Mouse (Mus musculus) ovary, adult 18-20 months (tissue): Measurements from ENCODE around the gene Phf5a.

Experiments
- DNase-seq: peaks from one replicate; pipeline ENCODE4 v3.0.0; 2022; ENCODE audit warnings: low spot score, mixed read lengths

The Phf5a gene

DNA sequence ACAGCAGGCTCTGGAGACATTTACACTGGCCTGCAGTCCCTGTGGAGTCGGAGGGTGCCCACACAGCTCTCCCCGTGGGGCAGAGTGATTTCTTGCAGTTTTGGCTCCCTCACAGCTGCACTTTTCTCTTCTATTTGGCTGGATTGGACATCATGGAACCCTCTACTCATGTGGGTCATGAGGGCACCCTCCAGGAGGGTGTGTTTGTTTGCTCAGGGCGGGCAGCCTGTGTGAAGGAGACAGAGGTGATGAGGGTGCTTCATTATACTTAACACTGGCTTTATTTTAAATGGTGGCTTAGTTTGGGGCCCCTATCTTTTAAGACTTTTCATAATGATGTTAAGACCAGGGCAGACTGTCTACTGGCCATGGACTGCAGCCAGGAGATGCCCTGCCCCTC, 46.9 kb downstream of the Phf5a start:
- DNase-seq: no peak

- no peak for DNase-seq
Observed at GRCm38 (mm10) chr15:81822631-81823030, 49.1 kb downstream of the Phf5a start.

DNA sequence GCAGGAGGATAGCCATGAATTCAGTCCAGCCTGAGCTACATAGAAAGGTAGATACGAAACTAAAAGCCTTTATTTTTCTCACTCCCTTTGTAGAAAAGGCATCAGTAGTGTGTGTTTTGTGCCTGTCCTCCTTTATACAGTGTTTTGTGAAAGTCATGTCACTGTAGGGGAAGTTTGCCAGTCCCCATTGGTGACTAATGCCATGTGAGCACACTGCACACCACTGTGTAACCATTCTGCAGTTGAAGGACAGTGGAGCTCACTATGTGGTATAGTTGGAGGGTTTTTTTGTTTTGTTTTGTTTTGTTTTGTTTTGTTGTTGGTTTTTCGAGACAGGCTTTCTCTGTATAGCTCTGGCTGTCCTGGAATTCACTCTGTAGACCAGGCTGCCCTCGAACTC, 53.3 kb downstream of the Phf5a start:
- no peak for DNase-seq

DNA sequence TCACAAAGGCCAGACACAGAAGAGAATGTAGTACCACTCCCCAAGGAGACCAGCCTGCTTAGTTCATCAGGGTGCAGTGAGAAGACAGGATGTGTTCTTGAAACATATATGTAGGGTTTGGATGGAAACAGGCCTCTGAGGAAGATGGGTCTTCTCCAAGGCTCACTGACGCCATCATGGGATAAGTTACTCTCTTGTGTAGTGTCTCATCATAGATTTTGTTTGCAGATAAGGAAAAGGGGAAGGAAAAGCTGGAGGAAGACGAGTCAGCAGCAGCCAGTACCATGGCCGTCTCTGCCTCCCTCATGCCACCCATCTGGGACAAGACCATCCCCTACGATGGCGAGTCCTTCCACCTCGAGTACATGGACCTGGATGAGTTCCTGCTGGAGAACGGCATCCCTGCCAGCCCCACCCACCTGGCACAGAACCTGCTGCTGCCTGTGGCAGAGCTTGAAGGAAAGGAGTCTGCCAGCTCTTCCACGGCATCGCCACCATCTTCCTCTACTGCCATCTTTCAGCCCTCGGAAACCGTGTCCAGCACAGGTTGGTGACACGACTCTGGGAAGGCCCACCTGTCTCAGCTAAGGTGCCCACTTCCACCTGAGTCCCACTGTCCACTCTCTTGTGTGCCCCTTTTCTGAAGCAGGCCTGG, 56.9 kb downstream of the Phf5a start:
- DNase-seq: no peak
